Mouse (Mus musculus) lung, embryonic 14.5 days (tissue): Measurements from ENCODE around the gene 6430571L13Rik. TPM values are rescaled to one million over a fixed set of nuclear protein-coding genes. Genes with fewer than 3 reads are reported as not detected.

ENCODE experiments used
- ATAC-seq: fragments of 200-750 bp; cut with Nextera tagmentation; 2 replicates; pipeline ENCODE4 v1.8.0; 2017; ENCODE audit warnings: mild to moderate bottlenecking, moderate TSS enrichment, moderate library complexity; ENCODE audit not compliant: insufficient read depth
- DNase-seq: peaks from one replicate; pipeline ENCODE4 v3.0.0-alpha.2; 2015
- H3K27ac ChIP-seq: fragments of 300-500 bp; sonication (generic); 2 replicates; pipeline ENCODE4 v1.5.1; 2014; ENCODE audit warnings: low read depth, mild to moderate bottlenecking, moderate library complexity
- H3K27me3 ChIP-seq: fragments of 300-500 bp; sonication (generic); 2 replicates; pipeline ENCODE4 v1.6.1; 2014; ENCODE audit warnings: low read length, control low read depth; ENCODE audit not compliant: insufficient read depth
- H3K36me3 ChIP-seq: fragments of 300-500 bp; sonication (generic); 2 replicates; pipeline ENCODE4 v1.6.1; 2014; ENCODE audit warnings: control low read depth; ENCODE audit not compliant: insufficient read depth
- H3K4me1 ChIP-seq: fragments of 300-500 bp; sonication (generic); 2 replicates; pipeline ENCODE4 v1.6.1; 2014; ENCODE audit warnings: antibody characterized with exemption, control low read depth; ENCODE audit not compliant: insufficient read depth
- H3K4me2 ChIP-seq: fragments of 300-500 bp; sonication (generic); 2 replicates; pipeline ENCODE4 v1.6.1; 2014; ENCODE audit warnings: mild to moderate bottlenecking
- H3K4me3 ChIP-seq: fragments of 300-500 bp; sonication (generic); 2 replicates; pipeline ENCODE4 v1.5.1; 2014; ENCODE audit warnings: low read depth, low read length
- H3K9ac ChIP-seq: fragments of 300-500 bp; sonication (generic); 2 replicates; pipeline ENCODE4 v1.6.1; 2014
- H3K9me3 ChIP-seq: fragments of 300-500 bp; sonication (generic); 2 replicates; pipeline ENCODE4 v1.6.1; 2016; ENCODE audit warnings: low read depth, low read length, control low read depth
- CTCF ChIP-seq: IDR thresholded peaks from 2 replicates; pipeline ENCODE4 v1.5.1; 2016; ENCODE audit warnings: antibody characterized with exemption, low read depth
- WGBS: fragments of 180-500 bp; shearing (Covaris S2); extraction: QIAGEN DNeasy Blood & Tissue Kit; methylation state at CpG from one replicate; pipeline ENCODE4 v1.1.7; 2014; 5-methylcytosine and 5-hydroxymethylcytosine counted together
- polyA plus RNA-seq: library from polyadenylated mRNA; unstranded; fragments of >200 nt; fragmentation: Nextera tagmentation; extraction: Ambion mirVana; gene quantifications from 2 replicates; pipeline ENCODE4 v1.2.1, GENCODE M21; 2014

The 6430571L13Rik gene
- polyA plus RNA-seq, 1 experiment from 2014 or later = 0.28 TPM

- 4% methylated on average over 3 of the region's 3 CpGs for WGBS
- Histone ChIP-seq H3K27ac (no peak overlapping the region), H3K27me3 (no peaks in the 10 kb centered on the region), H3K9ac (no peak overlapping the region), H3K4me2 (no peak overlapping the region), H3K4me3 (no peak overlapping the region), H3K4me1 (no peaks in the 10 kb centered on the region), H3K36me3 (no peaks in the 10 kb centered on the region), H3K9me3 (no peaks in the 10 kb centered on the region)
- ATAC-seq (no peak), DNase-seq (peak; percentile 81)
- TF ChIP-seq CTCF = peak; percentile 92
These were observed 26.2 kb downstream of the 6430571L13Rik start for GRCm38 (mm10) chr9:107366644-107367043.

DNA sequence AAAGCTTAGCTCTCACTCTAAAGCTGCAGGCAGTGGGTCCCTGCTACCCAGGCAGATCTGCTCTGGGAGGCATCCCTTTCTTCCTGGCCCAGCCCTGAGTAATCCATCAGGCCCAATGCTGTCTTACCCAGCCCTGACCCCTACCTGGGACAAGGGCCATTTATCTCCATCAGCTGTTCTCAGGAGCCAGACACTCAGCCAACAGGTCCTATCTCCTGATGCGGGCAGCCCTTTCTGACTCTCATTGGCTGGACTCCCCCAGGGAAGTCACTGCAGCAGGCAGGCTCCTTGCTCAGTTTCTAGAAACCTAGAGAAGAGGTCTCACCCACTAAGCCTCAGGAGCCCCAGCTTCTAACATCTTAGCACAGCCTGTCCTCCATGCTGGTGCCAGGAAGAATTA lies 27.9 kb downstream of the 6430571L13Rik start:
- DNase-seq (no peak), ATAC-seq (no peak)
- Histone ChIP-seq H3K36me3 (no peaks in the 10 kb centered on the region), H3K27ac (no peak overlapping the region), H3K9ac (no peak overlapping the region), H3K4me1 (no peaks in the 10 kb centered on the region), H3K4me2 (no peak overlapping the region), H3K4me3 (no peak overlapping the region), H3K27me3 (no peaks in the 10 kb centered on the region), H3K9me3 (no peaks in the 10 kb centered on the region)
- WGBS = 38% methylated on average over 1 of the region's 1 CpGs
- no peak for TF ChIP-seq CTCF

GRCm38 (mm10) chr9:107369270-107370105 lies 29.1 kb downstream of the 6430571L13Rik start:
- H3K36me3 ChIP-seq = no peaks in the 10 kb centered on the region
- DNase-seq = no peak
- no peak overlapping the region for H3K4me2 ChIP-seq
- no peaks in the 10 kb centered on the region for H3K9me3 ChIP-seq
- no peak overlapping the region for H3K27ac ChIP-seq
- peak; percentile 38; the same call in 1 of the 2 replicates for ATAC-seq
- TF ChIP-seq CTCF = no peak
- no peak overlapping the region for H3K9ac ChIP-seq
- peaks cover 2% of the 10 kb centered on the region; the same call in 1 of the 2 replicates for H3K27me3 ChIP-seq
- H3K4me3 ChIP-seq = no peak overlapping the region
- WGBS = 31% methylated on average over 10 of the region's 10 CpGs
- no peaks in the 10 kb centered on the region for H3K4me1 ChIP-seq

GRCm38 (mm10) chr9:107370106-107370463 lies 29.7 kb downstream of the 6430571L13Rik start:
- Histone ChIP-seq H3K4me3 (no peak overlapping the region), H3K9ac (no peak overlapping the region), H3K4me1 (no peaks in the 10 kb centered on the region), H3K9me3 (no peaks in the 10 kb centered on the region), H3K36me3 (no peaks in the 10 kb centered on the region), H3K27ac (no peak overlapping the region), H3K4me2 (no peak overlapping the region), H3K27me3 (peaks cover 8% of the 10 kb centered on the region; the same call in 1 of the 2 replicates)
- ATAC-seq (no peak), DNase-seq (no peak)
- no peak for TF ChIP-seq CTCF
- 8% methylated on average over 4 of the region's 4 CpGs for WGBS

DNA sequence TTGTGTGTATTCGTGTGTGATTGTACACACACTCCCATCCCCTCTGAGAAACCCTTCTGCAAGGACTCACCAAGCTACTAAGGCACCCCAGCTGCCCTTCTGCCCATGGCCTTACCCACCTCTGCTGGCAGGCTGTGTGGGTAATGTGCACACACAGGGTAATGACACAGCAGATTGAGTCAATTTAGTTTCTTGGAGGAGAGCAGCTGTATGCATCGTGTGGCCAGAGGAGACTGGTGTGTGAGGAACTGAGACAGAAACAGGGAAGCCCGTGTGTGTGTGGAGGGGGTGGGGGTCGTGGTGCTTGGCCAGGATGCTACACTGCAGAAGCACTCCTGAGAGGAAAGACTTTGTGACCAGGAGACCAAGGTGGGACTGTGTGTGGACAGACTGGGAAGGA lies 32.0 kb downstream of the 6430571L13Rik start:
- Histone ChIP-seq H3K4me2 (no peak overlapping the region), H3K4me3 (no peak overlapping the region), H3K9ac (no peak overlapping the region), H3K4me1 (no peaks in the 10 kb centered on the region), H3K36me3 (no peaks in the 10 kb centered on the region), H3K27me3 (peaks cover 26% of the 10 kb centered on the region; the same call in 1 of the 2 replicates), H3K27ac (no peak overlapping the region), H3K9me3 (no peaks in the 10 kb centered on the region)
- DNase-seq (no peak), ATAC-seq (no peak)
- no peak for TF ChIP-seq CTCF
- 50% methylated on average over 4 of the region's 4 CpGs for WGBS

DNA sequence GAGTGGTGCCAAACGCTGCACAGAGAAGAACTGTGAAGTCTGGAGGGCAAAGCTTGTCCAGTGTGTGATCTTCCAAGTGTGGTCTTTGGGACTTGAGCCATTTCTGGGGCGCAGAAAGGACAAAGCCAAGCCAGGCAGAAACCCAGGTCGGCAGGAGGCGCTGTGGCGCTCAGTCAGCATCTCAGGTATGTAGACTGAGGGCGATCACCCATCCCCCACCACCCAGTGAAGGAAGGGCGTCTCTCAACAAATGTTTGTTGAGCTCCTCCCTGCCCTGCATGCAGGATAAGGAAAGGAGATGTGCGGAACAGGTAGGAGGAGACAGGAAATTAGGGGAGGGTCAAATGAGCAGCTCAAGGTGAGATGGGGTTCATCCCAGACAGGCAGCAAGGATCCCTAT lies 34.2 kb downstream of the 6430571L13Rik start:
- H3K4me3 ChIP-seq = no peak overlapping the region
- H3K27ac ChIP-seq = no peak overlapping the region
- ATAC-seq (no peak), DNase-seq (peak; percentile 47)
- peaks cover 43% of the 10 kb centered on the region for H3K27me3 ChIP-seq
- H3K4me1 ChIP-seq = no peaks in the 10 kb centered on the region
- TF ChIP-seq CTCF = peak; percentile 55
- H3K36me3 ChIP-seq = no peaks in the 10 kb centered on the region
- no peak overlapping the region for H3K9ac ChIP-seq
- no peak overlapping the region for H3K4me2 ChIP-seq
- no peaks in the 10 kb centered on the region for H3K9me3 ChIP-seq
- 8% methylated on average over 8 of the region's 8 CpGs for WGBS

DNA sequence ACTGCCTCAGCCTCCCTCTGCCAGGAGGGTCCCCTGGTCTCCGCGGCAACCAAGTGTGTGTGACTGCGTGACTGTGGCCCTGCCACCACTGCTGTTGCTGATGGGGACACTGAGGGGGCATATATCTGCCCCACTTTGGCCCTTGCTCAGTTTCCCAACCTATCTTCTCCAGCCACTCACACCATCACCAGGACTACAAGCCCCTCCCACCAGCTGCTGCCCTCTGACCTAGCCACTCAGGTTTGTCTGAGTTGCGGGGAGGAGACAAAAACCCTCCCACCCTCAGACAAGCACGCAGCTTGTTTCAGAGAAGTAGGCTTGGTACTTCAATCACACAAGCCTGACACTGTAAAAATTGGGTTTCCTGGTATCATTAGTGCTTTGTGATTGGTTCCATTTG lies 35.0 kb downstream of the 6430571L13Rik start:
- Histone ChIP-seq H3K9me3 (no peaks in the 10 kb centered on the region), H3K4me3 (no peak overlapping the region), H3K36me3 (no peaks in the 10 kb centered on the region), H3K4me2 (no peak overlapping the region), H3K4me1 (no peaks in the 10 kb centered on the region), H3K9ac (no peak overlapping the region), H3K27me3 (peaks cover 49% of the 10 kb centered on the region), H3K27ac (no peak overlapping the region)
- ATAC-seq (no peak), DNase-seq (no peak)
- WGBS = 14% methylated on average over 5 of the region's 5 CpGs
- TF ChIP-seq CTCF = no peak
